Mouse (Mus musculus): ENCODE measurements around the gene Cyp2c70. TPM values are rescaled to one million over a fixed set of nuclear protein-coding genes. Genes with fewer than 3 reads are reported as not detected.
"Not testable (repeated sequence)": the region's sequence is repeated elsewhere in the genome, so short reads cannot be mapped to it uniquely, and the experiment has no call there.

Gene Cyp2c70
- polyA plus RNA-seq, 1 experiment, result not detected

DNA sequence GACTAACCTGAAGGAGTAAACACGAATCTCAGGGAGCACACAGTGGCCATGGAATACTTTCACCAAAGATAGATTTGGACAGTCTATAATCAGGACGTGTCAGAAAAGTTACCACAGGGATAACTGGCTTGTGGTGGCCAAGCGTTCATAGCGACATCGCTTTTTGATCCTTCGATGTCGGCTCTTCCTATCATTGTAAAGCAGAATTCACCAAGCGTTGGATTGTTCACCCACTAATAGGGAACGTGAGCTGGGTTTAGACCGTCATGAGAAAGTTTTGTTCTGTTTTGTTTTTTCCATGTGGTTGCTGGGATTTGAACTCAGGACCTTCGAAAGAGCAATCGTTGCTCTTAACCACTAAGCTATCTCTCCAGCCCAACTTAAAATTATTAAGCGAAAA is 67.5 kb downstream of the Cyp2c70 start:
- not testable (repeated sequence) for H3K27me3 ChIP-seq (ENCODE audit: control insufficient read depth, insufficient read depth, low read length); H3K27ac ChIP-seq (ENCODE audit: insufficient read depth, low read length); H3K4me1 ChIP-seq (ENCODE audit: control insufficient read depth, insufficient read depth, insufficient read length); H3K4me3 ChIP-seq (ENCODE audit: extremely low read depth, insufficient read depth, insufficient read length); DNase-seq (ENCODE audit: low read depth in 1 of 2, low spot score in 2 of 2); H3K36me3 ChIP-seq (ENCODE audit: control insufficient read depth, insufficient read depth, low read length)
- 78% methylated on average over 13 of the region's 13 CpGs for WGBS

Other genes starting within 250 kb of the Cyp2c70 start
- gene Cyp2c37, start 194.9 kb downstream of the Cyp2c70 start, polyA plus RNA-seq (2012; rRNA removed), result 0.04 TPM in 1 of 2 replicates, not detected in the other
- gene Cyp2c54, start 113.5 kb downstream of the Cyp2c70 start, polyA plus RNA-seq (2012; rRNA removed), result not detected in 2 replicates
- not detected in 2 replicates for gene Cyp2c50, start 97.6 kb downstream of the Cyp2c70 start, polyA plus RNA-seq (2012; rRNA removed)
- 41.4 and 43.7 TPM in 2 replicates for gene Pdlim1, start 84.5 kb upstream of the Cyp2c70 start, polyA plus RNA-seq (2012; rRNA removed)

All from spleen, adult 2 months (tissue).